Mouse (Mus musculus) testis, adult 2 months (tissue): ENCODE data around the gene Kalrn.

Source experiments
- CTCF ChIP-seq: fragments of 200-500 bp; IDR thresholded peaks from 2 replicates; pipeline ENCODE4 v1.5.1; 2012; ENCODE audit warnings: low read depth, mild to moderate bottlenecking, inconsistent platforms, low read length, moderate library complexity; ENCODE audit not compliant: control insufficient read depth, insufficient read depth, insufficient replicate concordance
- POLR2A ChIP-seq: fragments of 200-500 bp; IDR thresholded peaks from 2 replicates; pipeline ENCODE4 v1.6.1; 2012; ENCODE audit warnings: low read depth, mild to moderate bottlenecking, inconsistent platforms, low read length, moderate library complexity; ENCODE audit not compliant: control insufficient read depth

DNA sequence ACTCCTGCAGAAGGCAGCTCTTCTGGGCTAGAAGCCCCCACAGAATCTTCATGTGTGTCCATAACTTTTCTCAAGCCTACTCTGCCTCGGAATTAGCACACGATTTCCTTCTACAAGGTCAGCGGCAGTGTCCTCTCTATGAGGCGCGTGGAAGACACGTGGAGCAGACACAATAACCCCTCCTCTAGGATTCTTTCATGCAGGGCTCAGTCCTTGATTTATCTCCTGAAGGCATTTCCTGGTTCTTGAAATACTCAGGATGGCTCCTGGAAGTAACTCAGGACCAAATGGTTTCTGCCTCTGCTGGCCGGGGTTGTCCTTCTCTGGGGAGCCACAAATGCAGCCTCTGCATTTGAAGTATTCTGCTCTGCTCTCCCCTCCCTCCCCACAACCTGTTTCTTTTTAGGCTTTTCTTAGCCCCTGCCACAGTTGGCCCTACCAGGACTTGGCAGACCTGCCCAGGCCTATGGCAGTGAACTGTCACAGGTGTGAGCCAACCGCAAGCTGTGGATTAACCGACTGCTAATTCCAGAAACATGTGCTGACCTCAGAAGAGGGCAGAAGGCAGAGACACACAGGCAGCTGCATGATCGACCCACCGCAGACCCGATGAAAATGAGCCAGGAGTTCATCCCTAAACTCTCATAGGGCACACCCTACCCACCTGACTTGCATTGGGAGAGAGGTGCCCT lies 197.0 kb downstream of the Kalrn start:
- TF ChIP-seq CTCF (no peak), POLR2A (no peak)
